Mouse (Mus musculus): ENCODE results near the gene Calhm2.
A peak's percentile ranks its signal among the peaks of the same experiment; 100 is the strongest.
"Not testable (repeated sequence)": the region's sequence is repeated elsewhere in the genome, so short reads cannot be mapped to it uniquely, and the experiment has no call there.

The Calhm2 gene

DNA sequence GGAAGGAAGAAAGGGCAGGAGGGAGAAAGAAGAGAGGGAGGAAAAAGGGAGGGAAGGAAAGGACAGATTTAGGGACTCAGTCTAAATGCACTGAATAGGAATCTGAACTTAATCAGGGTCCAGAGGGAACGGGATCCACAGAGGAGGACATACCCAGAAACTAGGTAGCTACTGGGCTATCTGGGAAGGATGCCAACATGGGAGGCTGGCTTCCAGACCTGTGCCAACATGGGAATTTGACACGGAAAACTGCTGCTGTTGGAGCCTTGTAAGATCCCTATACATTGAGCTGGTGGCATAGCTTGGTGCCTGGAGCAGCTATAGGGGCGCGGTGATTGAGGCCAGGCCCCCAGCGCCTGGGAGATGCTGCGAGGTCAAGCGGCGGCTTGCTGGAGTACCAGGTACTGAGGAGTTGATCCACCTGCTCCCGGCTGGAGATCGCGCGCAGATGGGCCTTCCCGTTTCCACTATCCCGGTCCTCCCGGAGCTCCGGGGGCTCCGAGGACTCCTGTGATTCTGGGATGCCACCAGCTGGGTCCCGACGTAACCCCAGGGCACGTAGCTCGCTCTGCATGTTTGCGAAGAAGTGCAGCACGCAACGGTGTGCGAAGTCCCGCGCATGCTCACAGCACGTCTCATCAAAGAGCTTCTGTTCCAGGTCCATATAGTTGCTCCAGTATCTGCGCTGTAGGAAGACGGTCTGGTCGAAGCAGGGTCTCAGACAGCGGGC lies 13.4 kb upstream of the Calhm2 start:
- DNase-seq (ENCODE audit: low spot score): no peak

DNA sequence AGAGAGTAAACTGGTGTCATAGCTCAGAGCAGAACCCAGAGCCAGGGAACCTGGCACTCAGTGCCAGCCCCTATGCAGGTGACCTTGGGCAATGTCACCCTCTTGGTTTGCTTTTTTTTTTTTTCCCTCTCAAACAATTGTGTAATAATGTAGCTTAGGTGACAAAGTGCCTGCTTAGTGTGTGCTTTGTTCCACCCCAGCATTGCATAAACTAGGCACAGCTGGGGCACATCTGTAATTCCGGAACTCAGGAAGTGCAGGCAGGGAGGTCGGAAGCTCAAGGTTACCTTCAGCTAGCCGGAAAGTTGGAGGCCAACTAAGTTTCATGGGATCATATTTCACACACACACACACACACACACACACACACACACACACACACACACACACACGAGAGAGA lies 11.8 kb upstream of the Calhm2 start:
- DNase-seq (ENCODE audit: low spot score): no peak

DNA sequence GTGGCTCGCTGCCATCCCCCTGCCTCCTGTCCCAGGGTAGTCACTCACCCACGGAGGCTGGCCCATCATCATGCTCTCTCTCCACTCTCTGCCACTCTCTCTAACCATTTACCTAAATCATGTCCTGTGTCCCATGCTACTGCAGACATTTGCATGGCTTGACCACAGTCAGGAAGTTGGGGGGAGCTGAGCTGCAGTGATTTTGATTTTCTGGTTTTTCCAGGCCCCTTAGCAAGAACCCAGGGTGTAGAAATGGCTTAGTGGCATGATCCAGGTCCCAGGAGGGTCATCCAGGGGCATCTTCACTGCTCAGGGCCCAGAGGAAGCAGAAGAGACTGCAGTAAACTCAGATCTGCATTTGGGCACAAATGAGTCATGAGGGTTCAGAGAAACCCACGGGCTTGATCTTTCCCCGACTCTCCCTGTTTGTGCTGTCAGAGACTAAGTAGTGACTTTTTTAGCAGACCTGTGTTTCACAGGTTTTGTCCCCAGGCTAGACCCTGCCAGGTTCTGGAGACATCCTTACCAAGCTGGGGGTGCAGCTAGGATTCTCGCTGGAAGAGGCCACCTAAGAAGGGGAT lies 10.3 kb upstream of the Calhm2 start:
- no peak for DNase-seq (ENCODE audit: low spot score)

DNA sequence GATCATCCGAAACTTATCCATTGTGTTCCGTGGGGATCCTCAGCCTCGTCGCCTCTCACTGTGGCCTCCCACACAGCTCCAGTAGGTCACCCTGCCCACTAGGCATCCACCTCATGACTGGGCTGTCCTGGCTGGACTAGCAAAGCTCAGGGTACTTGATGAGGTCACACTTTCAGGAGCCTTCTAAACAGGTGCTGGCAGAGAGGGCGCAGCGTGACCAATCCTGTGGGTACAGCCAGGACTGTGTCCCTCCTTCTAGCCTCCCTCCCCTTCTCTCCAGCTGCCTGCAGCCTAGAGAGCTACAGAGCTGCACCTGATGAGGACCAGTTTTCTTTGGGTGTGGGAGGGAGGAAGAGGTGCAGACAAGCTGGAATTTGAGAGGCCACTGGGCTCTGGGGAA lies 6.1 kb upstream of the Calhm2 start, which contains the start of gene Calhm1:
Calhm1 (minus strand) TSS at position 101 of the 400 bp plus-strand sequence.
- DNase-seq (ENCODE audit: low spot score): no peak

DNA sequence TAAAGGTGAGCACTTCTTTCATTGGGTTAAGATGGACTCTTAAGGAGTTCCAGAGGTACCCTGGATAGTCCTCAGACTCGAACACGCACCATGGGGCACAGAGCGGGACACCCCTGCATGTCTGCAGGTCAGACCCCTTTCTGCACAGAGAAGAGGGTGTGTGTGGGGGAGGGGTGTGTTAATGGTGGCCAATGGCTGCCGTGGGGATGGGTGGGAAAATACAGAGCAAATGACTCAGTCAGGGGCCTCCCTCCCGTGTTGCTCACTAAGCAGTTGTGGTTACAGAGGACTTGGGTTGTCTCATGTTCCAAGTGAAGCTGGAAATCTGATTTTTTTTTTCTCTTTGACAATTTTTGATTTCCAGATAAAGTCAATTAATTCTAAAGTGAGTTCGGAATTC lies 4.3 kb upstream of the Calhm2 start:
- no peak for DNase-seq (ENCODE audit: low spot score)

DNA sequence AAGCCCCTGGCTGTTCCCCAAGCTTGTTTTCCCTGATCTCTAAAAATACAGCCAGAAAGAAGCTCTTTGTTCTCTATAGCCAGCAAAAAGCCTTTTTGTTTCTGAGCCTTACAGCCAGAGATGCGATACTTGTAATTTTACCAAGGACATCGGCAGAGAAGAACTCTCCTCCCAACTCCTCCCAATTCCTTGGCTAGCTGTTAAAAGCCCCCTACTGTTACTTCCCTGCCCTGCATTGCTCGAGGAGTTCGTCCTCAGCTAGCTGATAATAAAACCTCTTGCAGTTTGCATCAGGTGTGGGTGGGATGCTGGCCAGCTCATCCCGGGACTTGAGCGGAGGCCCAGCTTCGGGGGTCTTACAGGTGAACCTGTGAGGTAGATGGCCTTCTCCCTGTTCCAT lies 1.5 kb upstream of the Calhm2 start:
- not testable (repeated sequence) for DNase-seq (ENCODE audit: low spot score)

DNA sequence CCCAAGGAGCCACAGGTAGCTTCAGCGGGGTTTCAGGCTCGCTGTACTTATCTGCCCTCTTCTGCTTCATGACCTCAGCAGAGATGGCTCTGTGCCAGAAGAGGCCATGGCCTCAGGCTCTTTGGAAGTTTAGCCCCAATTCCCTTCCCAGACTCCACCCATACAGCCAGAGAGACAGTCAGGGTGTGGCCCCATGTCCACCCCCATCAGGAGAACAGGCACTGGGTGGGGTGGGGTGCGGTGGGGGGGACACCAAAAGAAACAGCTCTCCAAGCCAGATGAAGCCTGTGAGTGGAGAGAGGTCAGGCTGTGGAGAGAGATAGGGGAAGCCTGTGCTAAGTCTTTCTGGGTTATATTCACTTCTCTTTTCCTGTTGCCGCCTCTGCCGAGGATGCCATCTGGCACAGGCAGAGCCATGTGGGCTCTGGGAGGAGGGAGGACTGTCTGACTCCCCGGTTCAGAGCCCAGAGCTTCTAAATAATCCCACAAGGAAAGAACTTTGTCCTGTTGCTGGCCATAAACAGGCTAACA lies 978 bp downstream of the Calhm2 start:
- DNase-seq (ENCODE audit: low spot score): peak; percentile 18

DNA sequence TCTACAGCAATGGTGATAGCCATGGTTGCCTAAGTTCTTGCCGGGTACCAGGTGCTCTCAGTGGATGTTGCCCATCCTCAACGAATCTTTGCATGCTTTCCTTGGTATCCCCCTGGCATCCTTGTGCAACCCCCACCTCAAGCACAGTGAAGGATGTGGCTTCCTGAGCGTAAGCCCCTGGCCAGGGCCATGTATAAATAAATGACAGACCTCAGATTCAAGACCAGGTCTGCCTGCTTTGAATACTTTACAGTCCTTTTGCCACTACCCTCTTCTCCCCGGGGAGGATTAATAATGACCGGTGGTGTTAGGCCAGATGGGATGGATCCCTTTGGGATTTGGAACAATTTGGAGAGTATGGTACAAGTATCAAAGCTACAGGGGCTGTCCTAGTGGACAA lies 1.9 kb downstream of the Calhm2 start:
- DNase-seq (ENCODE audit: low spot score): no peak

DNA sequence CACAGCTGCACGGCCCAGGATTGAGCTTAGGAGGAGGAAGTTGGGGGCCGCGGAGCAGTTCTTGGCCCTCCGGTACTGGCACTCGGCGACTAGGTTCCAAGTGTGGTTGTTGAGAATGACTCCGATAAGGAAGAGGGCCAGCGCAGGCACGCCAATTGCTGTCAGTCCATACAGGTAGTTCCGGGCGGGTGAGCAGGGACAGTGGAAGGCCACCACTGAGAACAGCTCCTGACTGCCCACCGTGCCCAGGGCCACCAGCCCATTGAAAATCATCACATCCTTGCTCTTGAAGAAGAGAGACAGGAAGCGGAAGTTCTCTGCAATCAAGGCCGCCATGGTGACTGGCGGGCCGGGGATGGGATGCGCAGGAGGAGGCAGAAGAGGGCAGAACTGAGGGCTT lies 2.5 kb downstream of the Calhm2 start:
- DNase-seq (ENCODE audit: low spot score): no peak

DNA sequence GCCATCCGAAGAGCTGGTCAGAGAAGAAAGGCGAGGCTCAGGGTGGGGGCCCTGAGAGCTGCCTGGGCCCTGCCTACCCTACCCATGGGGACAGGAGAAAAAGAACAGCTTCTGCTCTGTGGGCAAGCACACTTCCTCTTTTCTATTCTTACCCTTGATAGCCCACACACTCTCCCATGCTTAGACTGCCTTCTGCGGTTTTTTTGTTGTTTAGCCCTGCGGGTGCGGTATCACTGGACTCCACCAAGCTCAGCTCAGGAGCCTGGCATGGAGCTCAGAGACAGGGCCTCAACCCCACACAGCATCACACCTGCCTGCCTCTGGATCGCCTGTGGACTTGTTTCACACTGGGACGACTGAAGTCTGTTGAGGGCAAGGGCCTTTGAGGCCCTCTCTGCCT lies 4.9 kb downstream of the Calhm2 start:
- no peak for DNase-seq (ENCODE audit: low spot score)

DNA sequence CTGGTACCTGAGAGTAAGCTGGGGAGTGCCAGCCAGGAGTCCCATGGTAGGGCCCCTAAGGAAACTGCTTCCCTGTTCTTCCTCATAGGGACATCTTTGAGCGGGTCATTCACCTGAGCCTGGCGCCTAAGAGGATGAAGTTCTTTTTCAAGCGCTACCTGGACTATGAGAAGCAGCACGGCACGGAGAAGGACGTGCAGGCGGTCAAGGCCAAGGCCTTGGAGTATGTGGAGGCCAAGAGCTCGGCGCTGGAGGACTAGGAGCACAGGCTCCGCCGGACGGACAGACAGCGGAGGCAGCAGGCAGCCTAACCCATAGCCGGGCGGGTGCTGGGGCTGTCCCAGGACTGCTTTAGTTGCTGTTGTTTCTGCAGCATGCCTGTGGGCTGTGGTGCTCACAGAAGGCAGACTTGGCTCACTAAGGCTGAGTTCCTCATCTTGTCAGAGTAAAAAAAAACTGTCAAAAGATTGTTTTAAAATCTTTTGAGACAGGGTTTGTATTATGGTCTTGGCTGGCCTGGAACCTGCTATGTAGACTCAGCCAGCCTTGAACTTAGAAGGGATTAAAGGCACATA lies 7.5 kb downstream of the Calhm2 start:
- DNase-seq (ENCODE audit: low spot score): no peak

DNA sequence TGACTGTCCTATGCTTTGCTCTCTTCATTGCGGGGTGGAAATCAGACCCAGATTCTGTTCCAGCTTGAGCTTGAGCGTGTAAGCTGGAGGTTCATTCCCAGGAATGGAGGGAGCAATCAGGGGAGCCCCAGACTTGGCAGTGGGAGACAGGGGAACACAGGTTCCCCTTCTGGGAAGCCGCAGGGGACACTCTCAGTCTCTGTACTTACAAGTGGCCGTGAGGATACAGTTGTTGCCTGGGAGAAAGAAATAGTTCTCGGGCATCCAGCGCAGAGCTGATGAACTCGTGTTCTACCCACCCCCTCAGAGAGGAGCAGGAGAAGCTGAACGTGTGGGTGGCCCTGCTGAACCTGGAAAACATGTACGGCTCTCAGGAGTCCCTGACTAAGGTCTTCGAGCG lies 9.3 kb downstream of the Calhm2 start:
- no peak for DNase-seq (ENCODE audit: low spot score)

DNA sequence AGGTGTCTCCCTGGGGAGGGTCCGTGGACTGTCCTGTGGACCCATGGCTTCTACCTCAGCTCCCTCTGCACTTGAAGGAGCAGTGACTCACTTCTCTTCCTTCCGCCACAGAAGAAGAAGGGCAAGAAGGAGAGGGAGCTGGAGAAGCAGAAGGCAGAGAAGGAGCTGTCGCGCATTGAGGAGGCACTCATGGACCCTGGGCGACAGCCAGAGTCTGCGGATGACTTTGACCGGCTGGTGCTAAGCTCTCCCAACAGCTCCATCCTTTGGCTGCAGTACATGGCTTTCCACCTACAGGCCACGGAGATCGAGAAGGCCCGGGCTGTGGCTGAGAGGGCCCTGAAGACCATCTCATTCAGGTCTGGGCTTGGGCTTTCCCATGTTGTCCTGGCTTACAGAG lies 9.9 kb downstream of the Calhm2 start:
- DNase-seq (ENCODE audit: low spot score): no peak

DNA sequence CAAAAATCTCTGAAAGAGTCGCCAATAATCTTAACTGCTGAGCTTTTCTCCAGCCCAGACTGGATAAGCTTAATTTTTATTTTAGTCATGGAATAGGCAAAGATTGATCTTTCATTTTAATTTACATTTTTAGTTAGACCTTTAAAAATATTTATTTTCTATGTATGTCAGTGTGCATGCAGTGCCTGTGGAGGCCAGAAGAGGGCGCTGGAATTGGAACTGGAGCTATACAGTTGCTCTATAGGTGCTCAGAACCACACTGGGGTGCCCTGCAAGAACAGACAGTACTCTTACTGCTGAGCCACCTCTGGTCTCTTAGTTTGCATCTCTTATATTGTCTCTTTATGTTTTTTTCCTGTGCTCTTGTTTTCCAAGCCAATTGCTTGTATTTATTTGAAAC lies 15.3 kb downstream of the Calhm2 start:
- no peak for DNase-seq (ENCODE audit: low spot score)

DNA sequence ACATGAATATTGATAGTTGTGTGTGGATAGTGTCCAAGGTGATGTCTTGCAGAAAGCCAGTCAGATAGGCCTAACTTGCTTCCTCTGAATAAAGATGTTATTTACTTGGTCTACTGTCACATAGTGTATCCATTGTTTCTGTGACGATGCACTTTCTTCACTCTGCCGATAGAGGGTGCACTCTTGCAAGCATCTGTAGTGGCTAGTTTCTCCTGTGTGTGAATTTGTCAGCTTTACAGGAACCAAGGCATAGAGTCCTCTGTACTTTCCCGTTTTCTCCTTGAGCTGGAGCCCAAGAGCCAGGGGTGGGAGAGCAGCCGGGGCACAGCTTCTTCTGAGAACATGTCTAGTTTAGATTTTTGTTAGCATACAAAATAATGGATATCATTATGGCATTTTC lies 17.0 kb downstream of the Calhm2 start:
- DNase-seq (ENCODE audit: low spot score): no peak

DNA sequence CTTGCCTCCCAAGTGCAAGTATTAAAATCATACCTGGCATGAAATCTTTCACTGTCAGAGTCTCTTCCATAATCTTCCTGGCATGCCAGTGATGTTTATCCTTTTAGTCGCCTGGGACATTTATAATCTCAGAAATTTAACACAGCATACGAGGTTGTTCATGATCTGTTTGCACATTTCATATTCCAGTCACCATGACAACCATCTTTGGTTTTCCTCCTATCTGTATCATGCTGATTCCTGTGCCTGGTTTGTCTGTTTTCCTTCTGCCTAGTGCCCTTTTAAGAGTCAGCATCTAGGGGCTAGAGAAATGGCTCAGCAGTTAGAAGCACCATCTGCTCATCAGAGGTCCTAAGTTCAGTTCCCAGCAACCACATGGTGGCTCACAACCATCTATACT lies 19.5 kb downstream of the Calhm2 start:
- no peak for DNase-seq (ENCODE audit: low spot score)

DNA sequence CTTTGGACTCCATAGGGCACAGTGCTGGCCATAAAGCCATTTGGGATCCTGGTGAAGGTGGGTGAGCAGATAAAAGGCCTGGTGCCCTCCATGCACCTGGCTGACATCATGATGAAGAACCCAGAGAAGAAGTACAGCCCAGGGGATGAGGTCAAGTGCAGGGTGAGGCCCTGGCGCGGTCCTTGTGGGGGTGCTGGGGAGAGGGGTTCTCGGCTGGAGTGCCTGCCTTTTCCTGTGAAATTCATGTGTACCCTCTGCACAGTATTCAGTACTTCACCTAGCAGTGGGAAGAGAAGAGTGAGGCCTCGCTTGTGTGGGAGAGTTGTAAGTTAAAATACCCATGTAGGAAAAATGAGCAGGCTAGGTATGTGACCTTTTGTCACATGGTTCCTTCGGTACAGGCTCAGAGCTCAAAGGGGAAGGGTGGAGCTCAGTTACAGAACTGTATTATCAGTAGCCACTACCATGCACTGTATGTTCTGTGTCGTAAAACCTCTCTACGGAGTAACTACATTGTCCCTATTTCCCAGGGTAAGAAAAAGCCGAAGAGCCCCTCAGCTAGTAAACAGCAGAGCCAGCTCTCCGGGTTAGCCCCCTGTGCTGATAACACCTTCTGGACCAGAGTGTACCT lies 33.3 kb downstream of the Calhm2 start:
- DNase-seq (ENCODE audit: low spot score): no peak

DNA sequence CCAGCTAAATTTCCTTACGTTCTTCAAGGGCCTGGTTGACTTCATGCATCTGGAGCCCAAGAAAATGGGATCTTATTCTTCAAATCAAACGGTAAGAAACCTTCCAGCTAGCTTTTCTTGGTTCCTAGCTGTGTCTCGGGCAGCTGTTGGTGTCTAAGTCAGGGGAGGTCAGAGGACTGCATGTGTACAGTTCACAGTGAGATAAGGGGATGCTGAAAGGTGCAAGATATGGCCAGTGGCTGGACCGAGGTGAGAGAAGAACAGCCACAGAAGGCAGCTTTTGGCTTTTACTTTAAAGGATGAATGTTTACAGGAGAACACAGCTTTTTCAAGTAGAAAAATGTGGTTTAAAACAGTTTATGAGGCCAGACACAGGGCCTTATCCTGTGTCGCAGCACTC lies 37.0 kb downstream of the Calhm2 start:
- DNase-seq (ENCODE audit: low spot score): no peak

DNA sequence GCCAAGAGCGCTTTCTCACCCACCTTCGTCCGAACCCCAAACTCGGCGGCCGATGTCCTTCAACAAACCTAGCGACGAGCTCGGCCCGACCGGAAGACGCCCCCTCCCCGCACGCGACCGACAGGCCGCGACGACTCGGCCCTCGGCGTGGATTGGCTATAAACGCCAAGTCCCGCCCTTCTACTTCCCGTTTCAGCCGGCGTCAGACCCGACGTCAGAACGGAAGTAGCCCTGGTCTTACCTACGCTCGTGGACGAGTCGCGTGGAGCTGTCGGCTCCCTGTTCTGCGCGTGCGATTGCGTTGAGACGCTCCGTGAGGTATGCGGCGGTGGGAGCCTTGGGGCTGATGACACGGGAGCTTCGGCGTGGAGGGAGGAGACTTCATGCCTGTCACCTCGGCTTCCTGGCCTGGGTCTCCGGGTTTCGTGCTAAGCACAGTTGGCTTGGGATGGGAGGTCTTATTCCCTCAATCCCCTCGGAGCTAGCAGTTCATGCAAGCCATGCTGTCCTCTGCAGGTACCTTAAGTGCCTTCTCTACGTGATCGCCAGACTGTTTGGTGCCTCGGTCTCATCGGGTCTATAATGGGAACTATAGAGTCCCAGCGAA lies 47.4 kb downstream of the Calhm2 start, which contains the start of the genes Usmg5 and Pdcd11:
Usmg5 (minus strand) TSS at position 98 of the 607 bp plus-strand sequence.
Pdcd11 (plus strand) TSS at position 219 of the 607 bp plus-strand sequence.
- peak; percentile 92 for DNase-seq (ENCODE audit: low spot score)

DNA sequence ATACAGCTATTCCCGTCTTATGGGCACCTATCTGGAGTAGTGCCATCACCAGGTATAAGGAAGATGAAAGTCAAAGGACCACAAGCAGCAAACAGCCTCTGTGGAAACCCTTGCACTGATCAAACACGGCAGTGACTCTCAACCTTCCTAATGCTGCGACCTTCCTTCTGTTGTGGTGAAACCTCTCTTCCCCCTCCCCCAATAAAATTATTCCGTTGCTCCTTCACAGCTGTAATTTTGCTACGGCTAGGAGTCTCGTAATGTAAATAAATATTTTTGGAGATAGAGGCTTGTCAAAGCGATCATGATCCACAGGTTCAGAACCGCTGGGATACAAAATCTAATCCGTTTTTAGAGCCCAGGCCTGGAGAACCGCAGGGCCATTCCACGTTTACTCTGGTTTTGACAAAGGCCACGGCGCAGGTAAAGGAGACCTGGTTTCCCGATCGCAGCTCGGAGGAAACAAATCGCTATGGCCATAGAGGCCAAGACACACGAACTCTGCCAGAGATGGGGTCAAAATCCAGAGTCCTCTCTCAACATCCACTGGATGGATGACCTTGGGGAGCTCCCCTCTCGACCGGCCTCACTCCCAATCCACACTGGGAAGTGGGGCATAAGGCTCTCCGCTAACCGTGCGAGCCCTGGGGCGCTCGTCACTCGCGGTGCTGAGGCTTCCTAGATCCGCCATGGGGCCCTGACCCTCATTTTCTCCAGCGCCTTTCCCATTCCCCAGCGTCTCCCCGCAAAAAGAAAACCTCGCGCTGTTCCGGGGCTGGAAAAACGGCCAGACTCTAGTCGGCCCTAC lies 48.2 kb downstream of the Calhm2 start:
- peak; percentile 9 for DNase-seq (ENCODE audit: low spot score)

DNA sequence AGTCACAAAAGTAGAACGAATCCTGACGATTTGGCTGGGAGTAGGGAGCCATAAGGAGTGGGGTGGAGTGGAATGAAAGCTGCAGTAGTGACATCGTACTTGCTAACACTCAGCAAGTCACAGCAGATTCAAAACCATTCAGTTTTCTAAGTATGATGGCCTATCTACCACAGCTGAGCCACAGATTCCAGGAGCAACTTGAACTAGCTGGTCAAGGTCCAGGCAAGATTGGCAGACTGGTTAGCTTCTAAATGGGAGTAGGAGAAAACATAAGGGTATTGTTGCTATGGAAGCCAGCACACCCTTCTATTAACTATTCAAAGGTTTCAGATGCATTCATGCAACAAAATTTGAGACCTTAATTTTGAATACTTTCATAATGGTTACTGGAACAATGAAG lies 49.9 kb downstream of the Calhm2 start:
- DNase-seq (ENCODE audit: low spot score): no peak
